ENCODE assay signal across 23 mouse cellular contexts in the genomic region with DNA sequence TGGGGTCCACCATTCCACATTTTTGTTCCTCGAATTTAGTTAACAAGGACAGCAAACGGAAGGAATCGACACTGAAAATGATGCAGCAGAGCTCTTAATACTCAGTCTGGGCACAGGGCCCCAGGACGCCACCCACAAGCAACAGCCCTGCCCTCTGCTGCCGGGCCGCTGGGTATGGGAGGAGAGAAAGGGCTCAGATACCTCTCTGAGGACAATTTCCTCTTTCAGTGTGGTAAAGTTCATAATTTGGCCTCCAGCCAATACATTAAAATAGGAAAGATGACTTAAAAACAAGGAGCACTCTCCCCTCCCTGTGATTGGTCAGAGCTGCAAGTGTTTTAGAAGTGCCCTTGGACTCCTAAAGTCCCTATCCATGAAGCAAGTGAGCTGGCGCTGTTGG.
DNase-seq lines count a peak whose midpoint lies in the region; ATAC-seq and TF ChIP-seq lines count a peak whose summit lies in the region.
"Had no signal": no experiment of that assay in that cellular context is flagged by ENCODE, and none has a peak within 500 bp of the region (broad histone marks: within the 10 kb centered on the region; RNA-seq: fewer than 3 reads in every experiment).

No protein-coding gene starts in this region.

- H3K36me3 ChIP-seq in MEL (ENCODE audit: control insufficient read depth in 1 of 2, insufficient read depth in 2 of 2, low read length in 2 of 2): peaks cover 2 to 12% of the 10 kb centered on the region in 2 experiments
- H3K36me3 ChIP-seq: heart, embryonic 15.5 days; hindbrain, embryonic 13.5 days; liver, embryonic 15.5 days; stomach, embryonic 15.5 days had no signal

- TF ChIP-seq CTCF in MEL (IDR thresholded peaks at IDR 0.05 in 2 of 3, conservative IDR thresholded peaks at IDR 0.05 in 1 of 3; ENCODE audit: control insufficient read depth in 1 of 3, insufficient read depth in 1 of 3, low read depth in 2 of 3, low read length in 3 of 3, poor library complexity in 1 of 3, severe bottlenecking in 1 of 3): no peak

- no peak overlapping the region for H3K27ac ChIP-seq in MEL (ENCODE audit: control insufficient read depth, low read depth, low read length)
- H3K27ac ChIP-seq: heart, embryonic 15.5 days; hindbrain, embryonic 13.5 days; layer of hippocampus, adult 2 months; liver, embryonic 15.5 days; stomach, embryonic 15.5 days had no signal

- H3K4me1 ChIP-seq in MEL (ENCODE audit: control insufficient read depth in 1 of 2, insufficient read depth in 2 of 2, low read length in 2 of 2): peaks cover 12 to 13% of the 10 kb centered on the region in 2 experiments

- H3K9me3 ChIP-seq in MEL (replicated peaks; ENCODE audit: insufficient read depth, low read length): no peaks in the 10 kb centered on the region
- H3K9me3 ChIP-seq: heart, embryonic 15.5 days; hindbrain, embryonic 13.5 days; liver, embryonic 15.5 days; stomach, embryonic 15.5 days had no signal

- 0 out of 2 replicates have a peak, but pooled peaks have one; percentile 50 for ATAC-seq in megakaryocyte-erythroid progenitor cell, adult 5-6 weeks (replicated peaks; ENCODE audit: low FRiP score, low TSS enrichment, poor library complexity, severe bottlenecking)
- ATAC-seq: forebrain, postnatal 0 days; Patski had no signal

- TF ChIP-seq POLR2A in MEL (IDR thresholded peaks at IDR 0.05; ENCODE audit: control insufficient read depth in 1 of 2, insufficient read depth in 1 of 2, low read depth in 1 of 2, low read length in 2 of 2, poor library complexity in 1 of 2): no peak

- peak; percentile 9 for DNase-seq in lung, postnatal 14 days
- DNase-seq in lung, postnatal 4 days: no peak
- peak; percentile 68 for DNase-seq in MEL (ENCODE audit: low read depth, low spot score)
- DNase-seq in adrenal gland, postnatal 14 days: peak; percentile 33
- DNase-seq in frontal cortex, adult 2 months (ENCODE audit: extremely low spot score in 1 of 2, low spot score in 1 of 2): no peak
- DNase-seq in layer of hippocampus, adult 9-11 months: no peak
- DNase-seq: cerebellum, adult 11-12 months; cerebellum, postnatal 10 days; forebrain, postnatal 0 days; heart, postnatal 36 days; kidney, adult 2 months; kidney, postnatal 14 days; lung, postnatal 10 days; right cerebral cortex, adult 18-20 months; thymus, adult 18-20 months; thymus, postnatal 36 days had no signal

- H3K79me2 ChIP-seq in MEL (ENCODE audit: control insufficient read depth, insufficient read depth, low read length, poor library complexity): no peaks in the 10 kb centered on the region

- H3K4me3 ChIP-seq in MEL (ENCODE audit: control insufficient read depth in 1 of 2, insufficient read depth in 1 of 2, low read depth in 2 of 2, low read length in 2 of 2): no peak overlapping the region
- H3K4me3 ChIP-seq: heart, embryonic 15.5 days; hindbrain, embryonic 13.5 days; layer of hippocampus, adult 2 months; liver, embryonic 15.5 days; stomach, embryonic 15.5 days had no signal

- no peak overlapping the region for H3K9ac ChIP-seq in MEL (ENCODE audit: control insufficient read depth, low read depth, low read length, poor library complexity, severe bottlenecking)
- H3K9ac ChIP-seq: forebrain, postnatal 0 days; heart, embryonic 15.5 days; hindbrain, embryonic 13.5 days; liver, embryonic 15.5 days; stomach, embryonic 15.5 days had no signal

- no peak; a peak in 2 of 4 replicates for TF ChIP-seq EP300 in MEL (IDR thresholded peaks at IDR 0.05; ENCODE audit: low read depth in 1 of 2, low read length in 2 of 2)

- H3K27me3 ChIP-seq in MEL (ENCODE audit: control insufficient read depth in 1 of 2, insufficient read depth in 2 of 2, low read length in 2 of 2): no peaks in the 10 kb centered on the region
- H3K27me3 ChIP-seq: heart, embryonic 15.5 days; hindbrain, embryonic 13.5 days; liver, embryonic 15.5 days; Patski; stomach, embryonic 15.5 days had no signal

- TF ChIP-seq RAD21 in MEL (IDR thresholded peaks at IDR 0.05; ENCODE audit: low read depth, low read length): no peak

TF ChIP-seq in MEL, 35 proteins besides CTCF, POLR2A, EP300 and RAD21:
- no peak for TF ChIP-seq TBP (IDR thresholded peaks at IDR 0.05; ENCODE audit: low read depth, low read length)
- no peak for TF ChIP-seq CHD1 (IDR thresholded peaks at IDR 0.05; ENCODE audit: low read depth, low read length)
- TF ChIP-seq ZMIZ1 (IDR thresholded peaks at IDR 0.05; ENCODE audit: low read depth, low read length): no peak
- no peak for TF ChIP-seq JUND (IDR thresholded peaks at IDR 0.05; ENCODE audit: low read depth, low read length)
- TF ChIP-seq CHD2 (IDR thresholded peaks at IDR 0.05; ENCODE audit: low read length): no peak
- no peak for TF ChIP-seq MEF2A (IDR thresholded peaks at IDR 0.05; ENCODE audit: extremely low read depth, insufficient replicate concordance, low read depth, low read length, poor library complexity, severe bottlenecking)
- no peak for TF ChIP-seq E2F4 (IDR thresholded peaks at IDR 0.05; ENCODE audit: borderline replicate concordance, low read depth, low read length)
- TF ChIP-seq MYC (IDR thresholded peaks at IDR 0.05; ENCODE audit: low read depth, low read length): no peak
- TF ChIP-seq UBTF (IDR thresholded peaks at IDR 0.05; ENCODE audit: borderline replicate concordance, insufficient read depth, low read depth, low read length): no peak
- TF ChIP-seq HCFC1 (IDR thresholded peaks at IDR 0.05; ENCODE audit: low read depth, low read length): no peak
- no peak for TF ChIP-seq SIN3A (IDR thresholded peaks at IDR 0.05; ENCODE audit: low read length)
- TF ChIP-seq RCOR1 (IDR thresholded peaks at IDR 0.05; ENCODE audit: low read depth, low read length): no peak
- TF ChIP-seq ZNF384 (IDR thresholded peaks at IDR 0.05; ENCODE audit: low read depth, low read length): no peak
- TF ChIP-seq POLR2AphosphoS2 (IDR thresholded peaks at IDR 0.05; ENCODE audit: low read length): no peak
TF ChIP-seq in MEL: peak in this region for 0.

Comparison
In these comparisons a context has a peak if more than half of its experiments do, and no peak if none do; other contexts are left out.
1. DNase-seq: peak in lung, postnatal 14 days (single experiment), MEL (single experiment) and adrenal gland, postnatal 14 days (single experiment); none in lung, postnatal 4 days (0 of 2), frontal cortex, adult 2 months (0 of 2) and layer of hippocampus, adult 9-11 months (single experiment).